In the genomic region with DNA sequence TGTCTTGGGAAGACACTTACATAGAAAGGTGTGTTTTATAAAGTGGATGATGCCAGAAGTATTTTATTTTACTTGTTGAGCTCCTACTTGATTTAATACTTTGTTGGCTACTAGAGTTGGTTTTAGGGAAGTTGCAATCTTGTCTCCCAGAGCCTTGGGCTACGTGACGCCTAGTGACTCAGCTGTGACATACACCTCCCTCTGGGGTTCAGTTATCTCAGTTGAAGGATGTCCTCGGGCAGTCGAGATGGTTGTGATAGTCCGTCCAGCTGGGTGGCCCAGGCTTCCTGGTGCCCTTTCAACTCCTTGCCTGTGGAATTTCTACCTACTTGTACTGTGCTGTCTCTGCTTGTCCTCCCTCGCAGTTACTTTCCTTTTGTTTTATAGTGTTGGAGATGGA, we compare ENCODE assay signal across 13 mouse cellular contexts. TPM values are rescaled to one million over a fixed set of nuclear protein-coding genes. Genes with fewer than 3 reads are reported as not detected.
DNase-seq lines count a peak whose midpoint lies in the region; ATAC-seq and TF ChIP-seq lines count a peak whose summit lies in the region.
"Had no signal": no experiment of that assay in that cellular context is flagged by ENCODE, and none has a peak within 500 bp of the region (broad histone marks: within the 10 kb centered on the region; RNA-seq: fewer than 3 reads in every experiment).

No protein-coding gene starts in this region.

- intact Hi-C loops in heart, postnatal 14 days (cut with DNase I) = no loop called here

- no peaks in the 10 kb centered on the region for H3K9me3 ChIP-seq in heart, embryonic 12.5 days (replicated peaks)
- no peaks in the 10 kb centered on the region for H3K9me3 ChIP-seq in intestine, embryonic 16.5 days (ENCODE audit: control insufficient read depth, low read length)
- no peaks in the 10 kb centered on the region for H3K9me3 ChIP-seq in lung, postnatal 0 days (ENCODE audit: low read length)
- H3K9me3 ChIP-seq: forebrain, embryonic 10.5 days; lung, embryonic 15.5 days; midbrain, embryonic 15.5 days; stomach, embryonic 15.5 days had no signal

- no peak for TF ChIP-seq EP300 in lung, postnatal 0 days (IDR thresholded peaks at IDR 0.05)

- no peak overlapping the region for H3K9ac ChIP-seq in heart, embryonic 12.5 days
- no peak overlapping the region for H3K9ac ChIP-seq in intestine, embryonic 16.5 days (ENCODE audit: low read depth, low read length)
- H3K9ac ChIP-seq in lung, postnatal 0 days (replicated peaks; ENCODE audit: low read depth) = no peak overlapping the region
- H3K9ac ChIP-seq: lung, embryonic 15.5 days; midbrain, embryonic 15.5 days; stomach, embryonic 15.5 days had no signal

- TF ChIP-seq CTCF in lung, postnatal 0 days (IDR thresholded peaks at IDR 0.05) = no peak

- no peak overlapping the region for H3K4me3 ChIP-seq in heart, embryonic 12.5 days
- no peak overlapping the region for H3K4me3 ChIP-seq in intestine, embryonic 16.5 days (ENCODE audit: low read length)
- no peak overlapping the region for H3K4me3 ChIP-seq in lung, postnatal 0 days (ENCODE audit: low read depth, low read length)
- H3K4me3 ChIP-seq: forebrain, embryonic 10.5 days; lung, embryonic 15.5 days; midbrain, embryonic 15.5 days; stomach, embryonic 15.5 days had no signal

- 24% methylated on average over 6 of the region's 6 CpGs for WGBS in heart, embryonic 12.5 days
- WGBS in intestine, embryonic 16.5 days = 42% methylated on average over 6 of the region's 6 CpGs
- WGBS in lung, postnatal 0 days = 32% methylated on average over 6 of the region's 6 CpGs

- H3K27ac ChIP-seq in heart, embryonic 12.5 days (ENCODE audit: poor library complexity, severe bottlenecking) = no peak overlapping the region
- H3K27ac ChIP-seq in intestine, embryonic 16.5 days (ENCODE audit: low read length) = no peak overlapping the region
- no peak overlapping the region for H3K27ac ChIP-seq in lung, postnatal 0 days (ENCODE audit: low read length)
- H3K27ac ChIP-seq: forebrain, embryonic 10.5 days; lung, embryonic 15.5 days; midbrain, embryonic 15.5 days; stomach, embryonic 15.5 days had no signal

- peak; percentile 47; the same call in 1 of the 2 replicates for ATAC-seq in heart, embryonic 12.5 days (ENCODE audit: insufficient number of reproducible peaks, low FRiP score)
- peak; percentile 61 for ATAC-seq in intestine, embryonic 16.5 days
- peak; percentile 73 for ATAC-seq in megakaryocyte progenitor cell, adult 5-6 weeks (replicated peaks; ENCODE audit: poor library complexity)
- no peak for ATAC-seq in lung, postnatal 0 days
- ATAC-seq: midbrain, embryonic 15.5 days had no signal

- no peak for DNase-seq in heart, postnatal 14 days
- DNase-seq in adrenal gland, adult 8-10 months = peak; percentile 74
- no peak for DNase-seq in lung, postnatal 0 days (ENCODE audit: low spot score)
- DNase-seq in cerebellum, adult 9-11 months = no peak
- DNase-seq in spleen, adult 12 weeks (ENCODE audit: low spot score) = no peak
- DNase-seq: thymus, postnatal 4 days had no signal

- H3K36me3 ChIP-seq in heart, embryonic 12.5 days = no peaks in the 10 kb centered on the region
- no peaks in the 10 kb centered on the region for H3K36me3 ChIP-seq in intestine, embryonic 16.5 days (ENCODE audit: control insufficient read depth, insufficient read depth, low read length)
- no peaks in the 10 kb centered on the region for H3K36me3 ChIP-seq in lung, postnatal 0 days (ENCODE audit: insufficient read depth, low read length)
- H3K36me3 ChIP-seq: forebrain, embryonic 10.5 days; lung, embryonic 15.5 days; midbrain, embryonic 15.5 days; stomach, embryonic 15.5 days had no signal

- H3K27me3 ChIP-seq in heart, embryonic 12.5 days (replicated peaks) = no peaks in the 10 kb centered on the region
- H3K27me3 ChIP-seq in intestine, embryonic 16.5 days (replicated peaks; ENCODE audit: control insufficient read depth, insufficient read depth, low read length) = no peaks in the 10 kb centered on the region
- H3K27me3 ChIP-seq in lung, postnatal 0 days (replicated peaks; ENCODE audit: insufficient read depth, low read length) = no peaks in the 10 kb centered on the region
- H3K27me3 ChIP-seq: lung, embryonic 15.5 days; midbrain, embryonic 15.5 days; stomach, embryonic 15.5 days had no signal

- peaks cover 76% of the 10 kb centered on the region for H3K4me1 ChIP-seq in heart, embryonic 12.5 days (replicated peaks)
- H3K4me1 ChIP-seq in intestine, embryonic 16.5 days (ENCODE audit: control insufficient read depth, insufficient read depth, low read length) = peaks cover 40% of the 10 kb centered on the region
- H3K4me1 ChIP-seq in lung, postnatal 0 days (ENCODE audit: insufficient read depth, low read depth, low read length) = peaks cover 7% of the 10 kb centered on the region; the same call in 1 of the 2 replicates

- 0 out of 2 replicates have a peak overlapping the region, but pooled peaks have one; percentile 4 for H3K4me2 ChIP-seq in heart, embryonic 12.5 days
- no peak overlapping the region for H3K4me2 ChIP-seq in intestine, embryonic 16.5 days (ENCODE audit: low read depth, low read length)
- H3K4me2 ChIP-seq in lung, postnatal 0 days (replicated peaks; ENCODE audit: low read depth, low read length) = no peak overlapping the region
- H3K4me2 ChIP-seq: lung, embryonic 15.5 days; midbrain, embryonic 15.5 days; stomach, embryonic 15.5 days had no signal

RNA-seq across cellular contexts. Expression of gene Hic2, which starts 15.8 kb away (rescaled TPM):
- polyA plus RNA-seq in heart, embryonic 12.5 days (2016; fragmentation: Nextera tagmentation; extraction: Ambion mirVana) = 6.5 and 7.0 TPM in 2 replicates
- 1 to 10 TPM; 1.8 to 2.1 TPM for total RNA-seq in heart, postnatal 14 days (2021)
- total RNA-seq in adrenal gland, adult 8-10 months (2022) = 1 to 10 TPM; 2.0 to 3.7 (median 3.4) TPM
- polyA plus RNA-seq in intestine, embryonic 16.5 days (2015; fragmentation: Nextera tagmentation; extraction: Ambion mirVana) = 5.3 and 5.5 TPM in 2 replicates
- total RNA-seq in megakaryocyte progenitor cell, adult 5-6 weeks (2015) = 1.8 and 1.9 TPM in 2 replicates
- 2.1 and 2.3 TPM in 2 replicates for total RNA-seq in megakaryocyte progenitor cell, adult 5-6 weeks (2017)
- polyA plus RNA-seq in lung, postnatal 0 days (2015; fragmentation: Nextera tagmentation; extraction: Ambion mirVana) = 2.0 and 2.2 TPM in 2 replicates

RNA-seq across cellular contexts. Expression of gene Tmem191c, which starts 26.7 kb away (rescaled TPM):
- 8.3 and 9.0 TPM in 2 replicates for polyA plus RNA-seq in heart, embryonic 12.5 days (2016; fragmentation: Nextera tagmentation; extraction: Ambion mirVana)
- 1 to 10 TPM; 2.7 to 3.9 TPM for total RNA-seq in heart, postnatal 14 days (2021)
- total RNA-seq in adrenal gland, adult 8-10 months (2022) = 10 to 100 TPM in 3 of 4 experiments, 1 to 10 TPM in 1; 9.3 to 30.7 (median 19.6) TPM
- 14.5 and 15.2 TPM in 2 replicates for polyA plus RNA-seq in intestine, embryonic 16.5 days (2015; fragmentation: Nextera tagmentation; extraction: Ambion mirVana)
- total RNA-seq in megakaryocyte progenitor cell, adult 5-6 weeks (2015) = 4.2 and 5.2 TPM in 2 replicates
- 5.5 and 8.8 TPM in 2 replicates for total RNA-seq in megakaryocyte progenitor cell, adult 5-6 weeks (2017)
- polyA plus RNA-seq in lung, postnatal 0 days (2015; fragmentation: Nextera tagmentation; extraction: Ambion mirVana) = 7.1 and 7.7 TPM in 2 replicates

RNA-seq across cellular contexts. Expression of gene Rimbp3, which starts 40.7 kb away (rescaled TPM):
- 0.24 and 0.26 TPM in 2 replicates for polyA plus RNA-seq in heart, embryonic 12.5 days (2016; fragmentation: Nextera tagmentation; extraction: Ambion mirVana)
- under 1 TPM; 0.05 to 0.07 TPM for total RNA-seq in heart, postnatal 14 days (2021)
- under 1 TPM in 2 of 4 experiments, not detected in 2; 0.09 to 0.14 TPM for total RNA-seq in adrenal gland, adult 8-10 months (2022)
- polyA plus RNA-seq in intestine, embryonic 16.5 days (2015; fragmentation: Nextera tagmentation; extraction: Ambion mirVana) = 0.48 and 0.49 TPM in 2 replicates
- total RNA-seq in megakaryocyte progenitor cell, adult 5-6 weeks (2015) = 0.69 and 0.95 TPM in 2 replicates
- 0.58 and 1.3 TPM in 2 replicates for total RNA-seq in megakaryocyte progenitor cell, adult 5-6 weeks (2017)
- polyA plus RNA-seq in lung, postnatal 0 days (2015; fragmentation: Nextera tagmentation; extraction: Ambion mirVana) = 0.07 TPM in 1 of 2 replicates, not detected in the other

RNA-seq across cellular contexts. Expression of gene Ube2l3, which starts 46.7 kb away (rescaled TPM):
- 310 and 321 TPM in 2 replicates for polyA plus RNA-seq in heart, embryonic 12.5 days (2016; fragmentation: Nextera tagmentation; extraction: Ambion mirVana)
- total RNA-seq in heart, postnatal 14 days (2021) = 100 to 1,000 TPM; 114 to 118 TPM
- 100 to 1,000 TPM; 162 to 223 (median 198) TPM for total RNA-seq in adrenal gland, adult 8-10 months (2022)
- polyA plus RNA-seq in intestine, embryonic 16.5 days (2015; fragmentation: Nextera tagmentation; extraction: Ambion mirVana) = 358 and 374 TPM in 2 replicates
- total RNA-seq in megakaryocyte progenitor cell, adult 5-6 weeks (2015) = 312 and 333 TPM in 2 replicates
- total RNA-seq in megakaryocyte progenitor cell, adult 5-6 weeks (2017) = 87.5 and 107 TPM in 2 replicates
- 197 and 200 TPM in 2 replicates for polyA plus RNA-seq in lung, postnatal 0 days (2015; fragmentation: Nextera tagmentation; extraction: Ambion mirVana)
